Mouse (Mus musculus): ENCODE results near the gene Catsperd. TPM values are rescaled to one million over a fixed set of nuclear protein-coding genes. Genes with fewer than 3 reads are reported as not detected.
"Not testable (repeated sequence)": the region's sequence is repeated elsewhere in the genome, so short reads cannot be mapped to it uniquely, and the experiment has no call there.

Gene Catsperd
- polyA plus RNA-seq, 1 experiment from 2014 or later: 1.6 TPM

DNA sequence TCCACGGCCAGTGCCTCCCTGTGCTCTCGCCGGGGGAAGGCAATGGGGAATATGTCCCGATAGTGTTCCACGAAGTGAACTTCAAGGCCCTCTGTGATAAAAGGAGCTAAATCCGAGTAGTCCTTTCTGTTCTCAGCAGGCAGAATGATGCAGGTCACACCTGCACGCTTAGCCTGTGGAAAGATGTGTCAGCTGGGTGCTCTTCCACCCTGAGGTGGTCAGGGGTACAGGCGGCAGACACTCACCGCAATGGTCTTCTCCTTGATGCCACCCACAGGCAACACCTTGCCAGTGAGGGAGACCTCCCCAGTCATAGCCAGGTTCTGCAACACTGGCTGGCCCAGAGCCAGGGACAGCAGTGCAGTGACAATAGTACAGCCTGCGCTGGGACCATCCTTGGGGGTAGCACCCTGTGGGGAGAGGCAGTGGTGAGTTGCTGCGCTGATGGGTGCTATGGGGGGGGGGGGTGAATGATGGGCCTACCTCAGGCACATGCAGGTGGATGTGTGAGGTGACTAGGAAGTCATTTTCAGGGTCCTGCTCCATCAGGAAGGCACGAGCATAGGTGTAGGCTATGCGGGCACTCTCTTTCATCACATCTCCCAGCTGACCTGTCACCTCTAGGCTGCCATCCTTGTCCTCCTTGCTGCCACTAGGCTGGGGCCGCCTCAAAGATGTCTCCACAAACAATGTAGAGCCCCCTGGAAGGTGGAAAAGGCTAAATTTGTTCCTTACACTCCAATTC lies 13.4 kb upstream of the Catsperd start:
- Histone ChIP-seq H3K9me3 (replicated peaks) (no peaks in the 10 kb centered on the region), H3K4me2 (peak overlapping the region; percentile 68), H3K27me3 (replicated peaks) (no peaks in the 10 kb centered on the region), H3K36me3 (peaks cover 42% of the 10 kb centered on the region), H3K27ac (replicated peaks) (0 out of 2 replicates have a peak overlapping the region, but pooled peaks have one; percentile 93), H3K9ac (replicated peaks) (peak overlapping the region; percentile 70), H3K4me1 (peaks cover 48% of the 10 kb centered on the region), H3K4me3 (replicated peaks) (peak overlapping the region; percentile 66)
- 29% methylated on average over 14 of the region's 14 CpGs for WGBS
- no peak for ATAC-seq (ENCODE audit: low FRiP score)

- no peak for ATAC-seq (ENCODE audit: low FRiP score)
- no peak overlapping the region for H3K27ac ChIP-seq (replicated peaks)
- H3K27me3 ChIP-seq (replicated peaks): no peaks in the 10 kb centered on the region
- H3K4me1 ChIP-seq: peaks cover 45% of the 10 kb centered on the region
- peaks cover 49% of the 10 kb centered on the region for H3K36me3 ChIP-seq
- 92% methylated on average over 11 of the region's 11 CpGs for WGBS
- peak overlapping the region; percentile 5; the same call in 1 of the 2 replicates for H3K9ac ChIP-seq (replicated peaks)
- H3K4me3 ChIP-seq (replicated peaks): peak overlapping the region; percentile 66; the same call in 1 of the 2 replicates
- H3K4me2 ChIP-seq: peak overlapping the region; percentile 68
- H3K9me3 ChIP-seq (replicated peaks): no peaks in the 10 kb centered on the region
These were observed 12.7 kb upstream of the Catsperd start for GRCm38 (mm10) chr17:56615136-56615784.

GRCm38 (mm10) chr17:56615792-56616191 lies 12.2 kb upstream of the Catsperd start:
- no peaks in the 10 kb centered on the region for H3K27me3 ChIP-seq (replicated peaks)
- H3K4me2 ChIP-seq: no peak overlapping the region
- WGBS: 90% methylated on average over 4 of the region's 4 CpGs
- H3K4me3 ChIP-seq (replicated peaks): no peak overlapping the region
- peaks cover 40% of the 10 kb centered on the region for H3K4me1 ChIP-seq
- 0 out of 2 replicates have a peak overlapping the region, but pooled peaks have one; percentile 5 for H3K9ac ChIP-seq (replicated peaks)
- peaks cover 53% of the 10 kb centered on the region for H3K36me3 ChIP-seq
- no peaks in the 10 kb centered on the region for H3K9me3 ChIP-seq (replicated peaks)
- ATAC-seq (ENCODE audit: low FRiP score): no peak
- H3K27ac ChIP-seq (replicated peaks): no peak overlapping the region

DNA sequence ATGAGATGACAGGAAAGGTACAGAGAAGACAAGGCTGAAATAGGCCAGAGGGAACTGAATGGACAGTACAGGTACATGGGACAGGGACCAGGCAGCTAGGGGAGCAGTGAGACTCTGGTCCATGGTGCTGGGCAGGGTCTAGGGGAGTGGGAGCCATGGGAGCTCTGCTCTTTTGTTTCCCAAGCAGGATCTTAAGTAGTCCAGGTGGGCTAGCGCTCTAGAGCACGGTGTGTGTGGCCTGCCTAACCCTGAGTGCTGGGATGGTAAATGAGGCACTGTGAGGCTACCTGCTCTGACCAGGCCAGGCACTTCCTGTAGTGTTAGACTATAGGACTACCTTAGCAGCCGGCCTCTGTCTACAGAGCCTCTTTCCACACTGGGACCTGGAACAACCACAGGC lies 11.2 kb upstream of the Catsperd start:
- Histone ChIP-seq H3K4me3 (replicated peaks) (no peak overlapping the region), H3K4me2 (no peak overlapping the region), H3K4me1 (peaks cover 35% of the 10 kb centered on the region), H3K9me3 (replicated peaks) (no peaks in the 10 kb centered on the region), H3K27ac (replicated peaks) (no peak overlapping the region), H3K9ac (replicated peaks) (no peak overlapping the region), H3K36me3 (peaks cover 61% of the 10 kb centered on the region), H3K27me3 (replicated peaks) (no peaks in the 10 kb centered on the region)
- 89% methylated on average over 3 of the region's 3 CpGs for WGBS
- ATAC-seq (ENCODE audit: low FRiP score): no peak

- H3K4me1 ChIP-seq: peaks cover 28% of the 10 kb centered on the region
- ATAC-seq (ENCODE audit: low FRiP score): no peak
- no peaks in the 10 kb centered on the region for H3K27me3 ChIP-seq (replicated peaks)
- 92% methylated on average over 8 of the region's 8 CpGs for WGBS
- no peak overlapping the region for H3K27ac ChIP-seq (replicated peaks)
- H3K9me3 ChIP-seq (replicated peaks): no peaks in the 10 kb centered on the region
- H3K4me2 ChIP-seq: no peak overlapping the region
- H3K36me3 ChIP-seq: peaks cover 68% of the 10 kb centered on the region
- H3K4me3 ChIP-seq (replicated peaks): no peak overlapping the region
- H3K9ac ChIP-seq (replicated peaks): no peak overlapping the region
These were observed 10.3 kb upstream of the Catsperd start for GRCm38 (mm10) chr17:56617628-56618027.

DNA sequence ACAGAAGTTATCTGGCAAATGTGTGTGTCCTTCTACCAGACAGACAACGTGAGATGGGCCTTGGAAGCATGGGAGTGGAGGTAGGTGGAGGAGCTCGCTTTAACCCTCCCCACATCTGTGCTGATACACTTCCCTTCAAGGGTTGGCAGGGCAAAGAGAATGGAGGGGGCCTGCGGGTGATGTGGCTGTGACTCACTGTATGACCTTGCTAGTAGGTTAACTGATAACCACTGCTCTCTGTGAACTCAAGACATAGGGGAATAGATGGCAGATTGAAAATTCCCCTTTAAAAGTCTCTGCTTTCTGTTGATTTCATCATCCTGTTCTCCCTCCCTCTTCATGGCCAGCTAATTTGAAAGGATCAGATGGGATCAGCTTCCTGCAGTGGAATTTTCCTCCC lies 2.4 kb upstream of the Catsperd start:
- Histone ChIP-seq H3K9ac (replicated peaks) (no peak overlapping the region), H3K36me3 (peaks cover 34% of the 10 kb centered on the region), H3K4me2 (peak overlapping the region; percentile 96), H3K4me1 (peaks cover 38% of the 10 kb centered on the region), H3K27me3 (replicated peaks) (no peaks in the 10 kb centered on the region), H3K27ac (replicated peaks) (no peak overlapping the region), H3K9me3 (replicated peaks) (no peaks in the 10 kb centered on the region), H3K4me3 (replicated peaks) (peak overlapping the region; percentile 90)
- 88% methylated on average over 3 of the region's 3 CpGs for WGBS
- no peak for ATAC-seq (ENCODE audit: low FRiP score)

GRCm38 (mm10) chr17:56626260-56626659 lies 1.7 kb upstream of the Catsperd start:
- WGBS: 1% methylated on average over 31 of the region's 32 CpGs
- Histone ChIP-seq H3K27me3 (replicated peaks) (no peaks in the 10 kb centered on the region), H3K4me2 (peak overlapping the region; percentile 96), H3K9ac (replicated peaks) (peak overlapping the region; percentile 87), H3K36me3 (peaks cover 27% of the 10 kb centered on the region), H3K9me3 (replicated peaks) (no peaks in the 10 kb centered on the region), H3K4me1 (peaks cover 38% of the 10 kb centered on the region), H3K4me3 (replicated peaks) (peak overlapping the region; percentile 90), H3K27ac (replicated peaks) (peak overlapping the region; percentile 82)
- no peak for ATAC-seq (ENCODE audit: low FRiP score)

DNA sequence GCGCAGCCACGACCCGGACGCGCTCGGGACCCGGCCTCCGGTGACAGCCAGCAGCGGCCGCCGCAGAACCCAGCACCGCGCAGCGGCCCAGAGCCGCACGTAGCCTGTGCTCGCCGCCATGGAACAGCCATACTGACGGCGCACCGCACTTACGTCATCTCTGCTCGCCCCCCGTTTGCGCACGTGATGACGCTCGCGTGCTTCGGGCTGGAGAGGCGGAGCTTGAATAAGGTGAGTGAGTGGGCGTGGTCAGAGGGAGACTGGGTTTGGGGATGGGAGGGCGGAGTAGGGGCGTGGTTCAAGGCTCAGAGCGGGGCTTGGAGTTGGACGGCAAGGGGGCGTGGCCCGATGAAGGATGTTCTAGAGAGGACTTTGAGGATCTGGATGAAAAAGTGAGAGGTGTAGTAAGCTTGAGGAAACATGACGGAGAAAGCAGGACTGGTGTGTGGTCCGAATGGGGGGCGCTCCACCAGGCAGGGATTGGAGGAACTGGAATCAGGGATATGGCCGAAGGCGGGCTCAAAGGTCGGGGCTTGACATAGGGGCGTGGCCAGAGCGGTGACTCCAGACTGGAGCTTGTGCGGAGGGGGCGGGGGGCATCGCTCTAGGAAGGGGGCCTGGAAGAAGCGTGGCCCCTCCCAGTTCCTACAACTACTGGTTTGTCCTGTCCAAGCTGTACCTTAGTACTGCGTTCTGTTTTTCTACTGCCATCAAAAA lies 1.0 kb upstream of the Catsperd start, which contains the start of gene Lonp1:
Gene Lonp1 (minus strand): TSS at position 134 of the 717 bp plus-strand sequence.
- 0% methylated on average over 50 of the region's 51 CpGs for WGBS
- Histone ChIP-seq H3K4me3 (replicated peaks) (peak within 1 kb of the TSS; percentile 90), H3K27me3 (replicated peaks) (no peaks in the 10 kb centered on the region), H3K36me3 (peaks cover 22% of the 10 kb centered on the region), H3K4me2 (peak within 1 kb of the TSS; percentile 96), H3K9me3 (replicated peaks) (no peaks in the 10 kb centered on the region), H3K27ac (replicated peaks) (peak within 1 kb of the TSS; percentile 82), H3K9ac (replicated peaks) (peak within 1 kb of the TSS; percentile 87), H3K4me1 (peaks cover 38% of the 10 kb centered on the region)
- peak; percentile 93 for ATAC-seq (ENCODE audit: low FRiP score)

GRCm38 (mm10) chr17:56629800-56630781 lies 2.1 kb downstream of the Catsperd start:
- H3K4me3 ChIP-seq (replicated peaks); H3K9me3 ChIP-seq (replicated peaks); H3K36me3 ChIP-seq; H3K27ac ChIP-seq (replicated peaks); H3K27me3 ChIP-seq (replicated peaks); H3K4me2 ChIP-seq; ATAC-seq (ENCODE audit: low FRiP score); H3K9ac ChIP-seq (replicated peaks): not testable (repeated sequence)
- WGBS: 89% methylated on average over 27 of the region's 27 CpGs
- peaks cover 29% of the 10 kb centered on the region for H3K4me1 ChIP-seq

DNA sequence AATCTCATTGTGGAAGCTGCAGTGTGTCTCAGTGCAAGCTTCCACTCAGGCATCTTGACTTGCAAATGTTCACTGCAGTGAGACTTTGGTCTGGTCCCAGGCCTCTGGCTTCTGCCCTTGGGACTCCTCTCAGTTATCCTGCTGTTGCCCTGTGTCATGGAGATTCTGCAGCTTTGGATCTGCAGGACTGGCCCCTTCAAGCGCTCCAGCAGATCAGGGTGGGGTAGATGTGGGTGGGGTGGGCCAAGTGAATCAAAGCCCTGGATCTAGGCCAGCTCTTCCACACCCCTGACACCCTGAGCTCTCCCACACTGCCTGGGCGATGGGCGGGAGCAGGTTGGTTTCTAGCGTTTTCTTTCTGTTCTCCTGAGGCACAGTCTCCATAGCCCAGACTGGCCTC lies 3.9 kb downstream of the Catsperd start:
- Histone ChIP-seq H3K4me2 (no peak overlapping the region), H3K4me3 (replicated peaks) (no peak overlapping the region), H3K9ac (replicated peaks) (no peak overlapping the region), H3K9me3 (replicated peaks) (no peaks in the 10 kb centered on the region), H3K27ac (replicated peaks) (no peak overlapping the region), H3K36me3 (no peaks in the 10 kb centered on the region), H3K4me1 (peaks cover 16% of the 10 kb centered on the region), H3K27me3 (replicated peaks) (no peaks in the 10 kb centered on the region)
- ATAC-seq (ENCODE audit: low FRiP score): no peak
- WGBS: 57% methylated on average over 4 of the region's 4 CpGs

- no peaks in the 10 kb centered on the region for H3K36me3 ChIP-seq
- no peaks in the 10 kb centered on the region for H3K27me3 ChIP-seq (replicated peaks)
- H3K4me2 ChIP-seq: no peak overlapping the region
- no peak overlapping the region for H3K27ac ChIP-seq (replicated peaks)
- H3K4me1 ChIP-seq: no peaks in the 10 kb centered on the region
- H3K9ac ChIP-seq (replicated peaks): no peak overlapping the region
- H3K4me3 ChIP-seq (replicated peaks): no peak overlapping the region
- 93% methylated on average over 6 of the region's 6 CpGs for WGBS
- no peak for ATAC-seq (ENCODE audit: low FRiP score)
- no peaks in the 10 kb centered on the region for H3K9me3 ChIP-seq (replicated peaks)
These were observed 6.1 kb downstream of the Catsperd start for GRCm38 (mm10) chr17:56634023-56634422.
